Mouse (Mus musculus): ENCODE data around the gene Prdx5. TPM values are rescaled to one million over a fixed set of nuclear protein-coding genes. Genes with fewer than 3 reads are reported as not detected.
A peak's percentile ranks its signal among the peaks of the same experiment; 100 is the strongest.

Prdx5 gene
- polyA plus RNA-seq, 1 experiment, result 56.4 TPM

GRCm38 (mm10) chr19:6940396-6941351, 30.8 kb upstream of the Prdx5 start:
- Histone ChIP-seq H3K4me1 (ENCODE audit: control insufficient read depth, insufficient read depth, low read length) (no peaks in the 10 kb centered on the region), H3K9ac (ENCODE audit: low read depth, poor library complexity, severe bottlenecking) (peak overlapping the region; percentile 86), H3K27ac (ENCODE audit: insufficient read depth, low read length) (no peak overlapping the region), H3K36me3 (ENCODE audit: control insufficient read depth, insufficient read depth, low read length, poor library complexity, severe bottlenecking) (no peaks in the 10 kb centered on the region), H3K27me3 (ENCODE audit: control insufficient read depth, insufficient read depth, low read length, poor library complexity, severe bottlenecking) (no peaks in the 10 kb centered on the region), H3K4me3 (ENCODE audit: low read depth, low read length) (peak overlapping the region; percentile 87), H3K9me3 (replicated peaks; ENCODE audit: control insufficient read depth, insufficient read depth, low read length, poor library complexity, severe bottlenecking) (no peaks in the 10 kb centered on the region)
- TF ChIP-seq POLR2A (IDR thresholded peaks at IDR 0.05; ENCODE audit: insufficient read depth, low read length), result no peak
- no peak for TF ChIP-seq CTCF (IDR thresholded peaks at IDR 0.05; ENCODE audit: low read depth, low read length)
- no peak for TF ChIP-seq EP300 (IDR thresholded peaks at IDR 0.05; ENCODE audit: insufficient read depth, low read depth, low read length)

- H3K4me3 ChIP-seq (ENCODE audit: low read depth, low read length), result no peak overlapping the region
Measured at GRCm38 (mm10) chr19:6939106-6940002, 29.4 kb upstream of the Prdx5 start.

GRCm38 (mm10) chr19:6937541-6938465, 27.9 kb upstream of the Prdx5 start:
- TF ChIP-seq CTCF (IDR thresholded peaks at IDR 0.05; ENCODE audit: low read depth, low read length) (no peak), EP300 (IDR thresholded peaks at IDR 0.05; ENCODE audit: insufficient read depth, low read depth, low read length) (no peak), POLR2A (IDR thresholded peaks at IDR 0.05; ENCODE audit: insufficient read depth, low read length) (no peak)
- Histone ChIP-seq H3K27me3 (ENCODE audit: control insufficient read depth, insufficient read depth, low read length, poor library complexity, severe bottlenecking) (no peaks in the 10 kb centered on the region), H3K9me3 (replicated peaks; ENCODE audit: control insufficient read depth, insufficient read depth, low read length, poor library complexity, severe bottlenecking) (no peaks in the 10 kb centered on the region), H3K27ac (ENCODE audit: insufficient read depth, low read length) (no peak overlapping the region), H3K36me3 (ENCODE audit: control insufficient read depth, insufficient read depth, low read length, poor library complexity, severe bottlenecking) (no peaks in the 10 kb centered on the region), H3K9ac (ENCODE audit: low read depth, poor library complexity, severe bottlenecking) (no peak overlapping the region), H3K4me3 (ENCODE audit: low read depth, low read length) (no peak overlapping the region), H3K4me1 (ENCODE audit: control insufficient read depth, insufficient read depth, low read length) (no peaks in the 10 kb centered on the region)

More at GRCm38 (mm10) chr19:6939106-6940002, 29.4 kb upstream of the Prdx5 start:
- Histone ChIP-seq H3K36me3 (ENCODE audit: control insufficient read depth, insufficient read depth, low read length, poor library complexity, severe bottlenecking) (no peaks in the 10 kb centered on the region), H3K9ac (ENCODE audit: low read depth, poor library complexity, severe bottlenecking) (no peak overlapping the region), H3K27ac (ENCODE audit: insufficient read depth, low read length) (no peak overlapping the region), H3K9me3 (replicated peaks; ENCODE audit: control insufficient read depth, insufficient read depth, low read length, poor library complexity, severe bottlenecking) (no peaks in the 10 kb centered on the region), H3K4me1 (ENCODE audit: control insufficient read depth, insufficient read depth, low read length) (no peaks in the 10 kb centered on the region), H3K27me3 (ENCODE audit: control insufficient read depth, insufficient read depth, low read length, poor library complexity, severe bottlenecking) (no peaks in the 10 kb centered on the region)
- TF ChIP-seq EP300 (IDR thresholded peaks at IDR 0.05; ENCODE audit: insufficient read depth, low read depth, low read length) (no peak), POLR2A (IDR thresholded peaks at IDR 0.05; ENCODE audit: insufficient read depth, low read length) (no peak), CTCF (IDR thresholded peaks at IDR 0.05; ENCODE audit: low read depth, low read length) (no peak)

GRCm38 (mm10) chr19:6936299-6936698, 26.4 kb upstream of the Prdx5 start:
- Histone ChIP-seq H3K36me3 (ENCODE audit: control insufficient read depth, insufficient read depth, low read length, poor library complexity, severe bottlenecking) (no peaks in the 10 kb centered on the region), H3K27me3 (ENCODE audit: control insufficient read depth, insufficient read depth, low read length, poor library complexity, severe bottlenecking) (no peaks in the 10 kb centered on the region), H3K4me3 (ENCODE audit: low read depth, low read length) (no peak overlapping the region), H3K9ac (ENCODE audit: low read depth, poor library complexity, severe bottlenecking) (no peak overlapping the region), H3K4me1 (ENCODE audit: control insufficient read depth, insufficient read depth, low read length) (no peaks in the 10 kb centered on the region), H3K9me3 (replicated peaks; ENCODE audit: control insufficient read depth, insufficient read depth, low read length, poor library complexity, severe bottlenecking) (no peaks in the 10 kb centered on the region), H3K27ac (ENCODE audit: insufficient read depth, low read length) (no peak overlapping the region)
- TF ChIP-seq CTCF (IDR thresholded peaks at IDR 0.05; ENCODE audit: low read depth, low read length), result peak; percentile 70
- no peak for TF ChIP-seq EP300 (IDR thresholded peaks at IDR 0.05; ENCODE audit: insufficient read depth, low read depth, low read length)
- TF ChIP-seq POLR2A (IDR thresholded peaks at IDR 0.05; ENCODE audit: insufficient read depth, low read length), result no peak

- Histone ChIP-seq H3K4me3 (ENCODE audit: low read depth, low read length) (peak within 1 kb of the TSS; percentile 54), H3K27ac (ENCODE audit: insufficient read depth, low read length) (no peak within 1 kb of the TSS), H3K9ac (ENCODE audit: low read depth, poor library complexity, severe bottlenecking) (peak within 1 kb of the TSS; percentile 53), H3K9me3 (replicated peaks; ENCODE audit: control insufficient read depth, insufficient read depth, low read length, poor library complexity, severe bottlenecking) (no peaks in the 10 kb centered on the region), H3K27me3 (ENCODE audit: control insufficient read depth, insufficient read depth, low read length, poor library complexity, severe bottlenecking) (no peaks in the 10 kb centered on the region), H3K36me3 (ENCODE audit: control insufficient read depth, insufficient read depth, low read length, poor library complexity, severe bottlenecking) (no peaks in the 10 kb centered on the region), H3K4me1 (ENCODE audit: control insufficient read depth, insufficient read depth, low read length) (peaks cover 2% of the 10 kb centered on the region)
- TF ChIP-seq CTCF (IDR thresholded peaks at IDR 0.05; ENCODE audit: low read depth, low read length) (no peak), POLR2A (IDR thresholded peaks at IDR 0.05; ENCODE audit: insufficient read depth, low read length) (no peak), EP300 (IDR thresholded peaks at IDR 0.05; ENCODE audit: insufficient read depth, low read depth, low read length) (no peak)
Measured at GRCm38 (mm10) chr19:6934195-6934977, 24.5 kb upstream of the Prdx5 start, which contains the start of gene Kcnk4. Gene Kcnk4 (minus strand): TSS chr19:6934515.

Data from ES-Bruce4 (cell line).